9 mouse cellular contexts compared by ENCODE assay signal in genomic region chr11:33928658-33929057, GRCm38 (mm10). TPM values are rescaled to one million over a fixed set of nuclear protein-coding genes. Genes with fewer than 3 reads are reported as not detected.
DNase-seq lines count a peak whose midpoint lies in the region; ATAC-seq lines count a peak whose summit lies in the region.
"Had no signal": no experiment of that assay in that cellular context is flagged by ENCODE, and none has a peak within 500 bp of the region (broad histone marks: within the 10 kb centered on the region; RNA-seq: fewer than 3 reads in every experiment).

No protein-coding gene starts in this region.

- H3K4me2 ChIP-seq in intestine, embryonic 14.5 days (ENCODE audit: low read length): no peak overlapping the region
- H3K4me2 ChIP-seq in intestine, embryonic 16.5 days (ENCODE audit: low read depth, low read length): no peak overlapping the region
- H3K4me2 ChIP-seq in hindbrain, embryonic 16.5 days (ENCODE audit: low read length): no peak overlapping the region
- no peak overlapping the region for H3K4me2 ChIP-seq in midbrain, embryonic 13.5 days (replicated peaks)
- H3K4me2 ChIP-seq: liver, embryonic 13.5 days had no signal

- H3K4me3 ChIP-seq in intestine, embryonic 14.5 days (ENCODE audit: low read depth, low read length): no peak overlapping the region
- H3K4me3 ChIP-seq in intestine, embryonic 16.5 days (ENCODE audit: low read length): no peak overlapping the region
- H3K4me3 ChIP-seq in hindbrain, embryonic 16.5 days (ENCODE audit: low read length): no peak overlapping the region
- no peak overlapping the region for H3K4me3 ChIP-seq in midbrain, embryonic 13.5 days (replicated peaks)
- H3K4me3 ChIP-seq: liver, embryonic 13.5 days had no signal

- H3K9me3 ChIP-seq in intestine, embryonic 14.5 days (ENCODE audit: control insufficient read depth, low read length): no peaks in the 10 kb centered on the region
- H3K9me3 ChIP-seq in intestine, embryonic 16.5 days (ENCODE audit: control insufficient read depth, low read length): no peaks in the 10 kb centered on the region
- H3K9me3 ChIP-seq in hindbrain, embryonic 16.5 days (ENCODE audit: control insufficient read depth, low read length): no peaks in the 10 kb centered on the region
- H3K9me3 ChIP-seq in midbrain, embryonic 13.5 days: no peaks in the 10 kb centered on the region
- H3K9me3 ChIP-seq: liver, embryonic 13.5 days had no signal

- no peak overlapping the region for H3K27ac ChIP-seq in intestine, embryonic 14.5 days (ENCODE audit: low read depth)
- H3K27ac ChIP-seq in intestine, embryonic 16.5 days (ENCODE audit: low read length): no peak overlapping the region
- no peak overlapping the region for H3K27ac ChIP-seq in hindbrain, embryonic 16.5 days (ENCODE audit: low read depth, low read length)
- H3K27ac ChIP-seq in midbrain, embryonic 13.5 days: no peak overlapping the region
- H3K27ac ChIP-seq: liver, embryonic 13.5 days had no signal

- WGBS in intestine, embryonic 14.5 days: 26% methylated on average over 7 of the region's 7 CpGs
- WGBS in intestine, embryonic 16.5 days: 24% methylated on average over 7 of the region's 7 CpGs
- WGBS in hindbrain, embryonic 16.5 days: 36% methylated on average over 7 of the region's 7 CpGs
- 48% methylated on average over 7 of the region's 7 CpGs for WGBS in midbrain, embryonic 13.5 days

- peak; percentile 69 for DNase-seq in intestine, embryonic 14.5 days (ENCODE audit: low spot score)
- peak; percentile 64 for DNase-seq in CD4-positive helper T cell, adult 2 months (ENCODE audit: low read depth, low spot score)
- DNase-seq in adrenal gland, postnatal 25 days: peak; percentile 12
- DNase-seq in Muller cell, postnatal 12 days (ENCODE audit: inconsistent ontology term): no peak
- no peak for DNase-seq in frontal cortex, postnatal 10 days (ENCODE audit: low spot score in 2 of 2)
- DNase-seq: liver, embryonic 13.5 days had no signal

- no peak overlapping the region for H3K9ac ChIP-seq in intestine, embryonic 14.5 days (ENCODE audit: low read length)
- no peak overlapping the region for H3K9ac ChIP-seq in intestine, embryonic 16.5 days (ENCODE audit: low read depth, low read length)
- H3K9ac ChIP-seq in hindbrain, embryonic 16.5 days (ENCODE audit: low read depth, low read length): no peak overlapping the region
- H3K9ac ChIP-seq in midbrain, embryonic 13.5 days (replicated peaks): no peak overlapping the region
- H3K9ac ChIP-seq: liver, embryonic 13.5 days had no signal

- H3K27me3 ChIP-seq in intestine, embryonic 14.5 days (replicated peaks; ENCODE audit: control insufficient read depth, insufficient read depth, low read length): no peaks in the 10 kb centered on the region
- H3K27me3 ChIP-seq in intestine, embryonic 16.5 days (replicated peaks; ENCODE audit: control insufficient read depth, insufficient read depth, low read length): no peaks in the 10 kb centered on the region
- no peaks in the 10 kb centered on the region for H3K27me3 ChIP-seq in hindbrain, embryonic 16.5 days (replicated peaks; ENCODE audit: control insufficient read depth, insufficient read depth, low read length)
- H3K27me3 ChIP-seq in midbrain, embryonic 13.5 days: no peaks in the 10 kb centered on the region
- H3K27me3 ChIP-seq: liver, embryonic 13.5 days had no signal

- ATAC-seq in intestine, embryonic 14.5 days (replicated peaks; ENCODE audit: low FRiP score, low TSS enrichment, low read depth): no peak
- no peak for ATAC-seq in intestine, embryonic 16.5 days
- ATAC-seq in hindbrain, embryonic 16.5 days: peak; percentile 46
- ATAC-seq in midbrain, embryonic 13.5 days: peak; percentile 51

- H3K4me1 ChIP-seq in intestine, embryonic 14.5 days (replicated peaks; ENCODE audit: control insufficient read depth, insufficient read depth, low read length): peaks cover 19% of the 10 kb centered on the region
- peaks cover 8% of the 10 kb centered on the region; the same call in 1 of the 2 replicates for H3K4me1 ChIP-seq in intestine, embryonic 16.5 days (ENCODE audit: control insufficient read depth, insufficient read depth, low read length)
- peaks cover 7% of the 10 kb centered on the region; the same call in 1 of the 2 replicates for H3K4me1 ChIP-seq in hindbrain, embryonic 16.5 days (ENCODE audit: control insufficient read depth, insufficient read depth, low read depth, low read length)
- H3K4me1 ChIP-seq in midbrain, embryonic 13.5 days (replicated peaks): peaks cover 29% of the 10 kb centered on the region

- no peaks in the 10 kb centered on the region for H3K36me3 ChIP-seq in intestine, embryonic 14.5 days (ENCODE audit: control insufficient read depth, insufficient read depth, low read length)
- no peaks in the 10 kb centered on the region for H3K36me3 ChIP-seq in intestine, embryonic 16.5 days (ENCODE audit: control insufficient read depth, insufficient read depth, low read length)
- H3K36me3 ChIP-seq in hindbrain, embryonic 16.5 days (ENCODE audit: control insufficient read depth, insufficient read depth, low read length): no peaks in the 10 kb centered on the region
- no peaks in the 10 kb centered on the region for H3K36me3 ChIP-seq in midbrain, embryonic 13.5 days
- H3K36me3 ChIP-seq: liver, embryonic 13.5 days had no signal

RNA-seq across cellular contexts. Expression of gene Kcnmb1, which starts 34.2 kb away (rescaled TPM):
- polyA plus RNA-seq in intestine, embryonic 14.5 days (2014; fragmentation: Nextera tagmentation; extraction: Ambion mirVana): 2.0 and 2.5 TPM in 2 replicates
- 1.9 and 2.1 TPM in 2 replicates for polyA plus RNA-seq in intestine, embryonic 16.5 days (2015; fragmentation: Nextera tagmentation; extraction: Ambion mirVana)
- 0.15 and 0.19 TPM in 2 replicates for total RNA-seq in adrenal gland, postnatal 25 days (2021)
- polyA plus RNA-seq in hindbrain, embryonic 16.5 days (2015; fragmentation: Nextera tagmentation; extraction: Ambion mirVana): 0.20 and 0.52 TPM in 2 replicates
- 0.19 TPM in 2 replicates for polyA plus RNA-seq in midbrain, embryonic 13.5 days (2015; fragmentation: Nextera tagmentation; extraction: Ambion mirVana)

Comparison
In these comparisons a context has a peak if more than half of its experiments do, and no peak if none do; other contexts are left out.
1. ATAC-seq: peak in hindbrain, embryonic 16.5 days (single experiment) and midbrain, embryonic 13.5 days (single experiment); none in intestine, embryonic 14.5 days (single experiment) and intestine, embryonic 16.5 days (single experiment).
2. DNase-seq: peak in intestine, embryonic 14.5 days (single experiment), CD4-positive helper T cell, adult 2 months (single experiment) and adrenal gland, postnatal 25 days (single experiment); none in Muller cell, postnatal 12 days (single experiment) and frontal cortex, postnatal 10 days (0 of 2).